Mouse (Mus musculus) embryonic fibroblast, embryonic 13.5 days (primary cell): ENCODE results near the gene Snx12.

Experiments used
- CTCF ChIP-seq: IDR thresholded peaks from 2 replicates; pipeline ENCODE4 v1.5.1; 2011; ENCODE audit warnings: mild to moderate bottlenecking, control low read depth, low read length, moderate library complexity, borderline replicate concordance; ENCODE audit not compliant: insufficient read depth
- POLR2A ChIP-seq: IDR thresholded peaks from 2 replicates; pipeline ENCODE4 v1.6.1; 2011; ENCODE audit warnings: low read depth, mild to moderate bottlenecking, control low read depth, low read length, moderate library complexity

DNA sequence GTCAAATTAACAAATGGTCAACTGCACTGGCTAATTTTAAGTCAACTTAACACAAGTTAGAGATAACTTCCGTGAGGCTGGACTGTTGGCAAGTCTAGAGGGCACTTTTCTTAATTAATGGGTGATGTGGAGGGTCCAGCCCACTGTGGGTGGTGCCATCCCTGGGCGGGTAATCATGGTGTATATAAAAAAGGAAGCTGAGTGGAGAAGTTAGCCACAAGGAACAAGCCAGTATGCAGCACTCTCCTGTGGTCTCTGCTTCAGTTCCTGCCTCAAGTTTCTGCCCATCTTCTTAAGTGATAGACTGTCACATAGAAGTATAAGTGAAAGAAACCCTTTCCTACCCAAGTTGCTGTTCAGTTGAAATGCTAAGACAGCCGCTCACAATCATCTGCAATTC, 33.1 kb downstream of the Snx12 start:
- TF ChIP-seq CTCF (no peak), POLR2A (no peak)
